Mouse (Mus musculus) left cerebral cortex, adult 11 months (tissue): ENCODE data around the gene Ecsit.

Source experiments
- DNase-seq: peaks from one replicate; pipeline ENCODE4 v3.0.0; 2022; ENCODE audit warnings: low spot score

Ecsit gene

DNA sequence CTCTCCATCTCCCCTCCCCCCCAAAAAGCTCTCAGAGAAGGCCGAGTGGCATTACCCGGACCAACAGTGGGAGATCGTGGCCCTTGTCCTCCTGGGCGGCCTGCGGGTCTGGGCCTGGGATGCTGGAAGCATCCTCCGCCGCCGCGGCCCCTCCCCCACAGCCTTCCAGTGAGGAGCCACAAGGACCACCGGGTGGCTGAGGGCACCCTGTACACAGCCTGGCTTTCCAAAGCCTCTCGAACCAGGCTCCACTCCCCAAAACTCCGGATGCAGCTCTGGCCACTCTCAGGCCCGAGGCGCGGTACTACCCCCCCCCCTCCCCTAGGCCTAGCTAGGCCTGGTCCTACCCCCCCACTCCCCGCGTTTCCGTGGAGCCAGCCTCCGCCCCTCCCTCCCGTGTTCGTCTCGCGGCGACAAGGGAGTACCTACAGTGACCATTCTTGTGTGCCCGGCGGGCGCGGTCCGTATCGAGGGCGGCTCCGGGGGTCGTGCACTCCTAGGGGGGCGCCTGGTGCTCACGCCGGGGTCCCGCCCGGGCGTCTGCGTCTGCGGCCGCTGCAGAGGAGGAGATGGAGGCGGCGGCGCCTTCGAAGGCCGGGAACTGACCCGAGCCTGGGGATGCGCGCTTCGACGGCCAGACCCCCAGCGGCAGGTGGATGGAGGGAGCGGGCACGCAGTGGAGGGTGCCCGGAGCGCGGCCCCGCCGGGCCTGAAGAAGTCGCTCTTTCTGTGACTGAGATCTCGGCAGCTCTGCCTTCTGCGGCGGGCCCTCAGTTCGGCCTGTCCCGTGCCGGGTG, 33.9 kb downstream of the Ecsit start:
- DNase-seq, result no peak

GRCm38 (mm10) chr9:22050351-22050889, 34.8 kb downstream of the Ecsit start:
- DNase-seq, result peak; percentile 71

DNA sequence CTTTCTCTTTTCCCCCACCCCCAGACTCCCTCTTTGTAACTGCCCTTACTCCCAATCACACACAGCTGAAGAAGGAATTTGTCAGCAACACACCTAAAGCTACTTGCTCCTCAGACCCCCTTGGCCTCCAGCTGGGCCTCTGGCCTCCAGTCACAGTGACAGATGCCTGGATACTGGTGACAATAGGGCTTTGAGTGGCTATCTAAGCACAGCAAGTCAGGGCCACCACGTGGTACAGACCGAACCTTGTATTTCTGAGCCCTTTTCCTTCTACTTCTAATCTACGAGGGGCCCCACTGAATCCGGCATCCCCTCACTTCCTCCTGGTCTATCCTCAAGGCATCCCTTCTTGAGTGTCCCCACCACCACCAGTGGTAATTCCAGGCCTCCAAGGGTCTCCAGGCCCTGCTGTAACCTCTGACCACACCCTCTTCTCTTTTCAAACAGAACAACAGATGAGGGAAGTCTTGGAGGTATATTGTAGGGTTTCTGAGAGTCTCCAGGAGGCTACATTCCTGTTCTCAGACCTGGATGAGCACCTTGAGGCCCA, 35.4 kb downstream of the Ecsit start:
- DNase-seq, result no peak

- DNase-seq, result no peak
Observed at GRCm38 (mm10) chr9:22049315-22049714, 35.9 kb downstream of the Ecsit start.

DNA sequence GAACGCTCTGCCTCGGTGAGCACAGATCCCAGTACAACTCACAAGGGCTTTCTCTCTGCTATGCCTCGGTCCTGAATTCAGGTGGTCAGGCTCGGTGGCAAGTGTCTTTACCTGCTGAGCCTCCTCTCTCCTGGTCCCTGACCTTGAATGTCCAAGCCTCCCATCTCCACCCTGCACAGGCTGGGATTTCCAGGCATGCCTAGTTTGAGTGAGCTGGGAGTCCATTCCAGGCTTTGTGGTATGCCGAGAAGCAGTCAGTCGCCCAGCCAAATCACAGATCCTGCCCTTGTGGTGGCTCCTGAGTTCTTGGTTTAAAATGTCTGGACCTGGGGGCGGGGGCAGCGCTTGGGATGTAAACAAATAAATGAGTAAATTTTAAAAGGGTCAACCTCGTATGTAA, 37.9 kb downstream of the Ecsit start:
- no peak for DNase-seq

DNA sequence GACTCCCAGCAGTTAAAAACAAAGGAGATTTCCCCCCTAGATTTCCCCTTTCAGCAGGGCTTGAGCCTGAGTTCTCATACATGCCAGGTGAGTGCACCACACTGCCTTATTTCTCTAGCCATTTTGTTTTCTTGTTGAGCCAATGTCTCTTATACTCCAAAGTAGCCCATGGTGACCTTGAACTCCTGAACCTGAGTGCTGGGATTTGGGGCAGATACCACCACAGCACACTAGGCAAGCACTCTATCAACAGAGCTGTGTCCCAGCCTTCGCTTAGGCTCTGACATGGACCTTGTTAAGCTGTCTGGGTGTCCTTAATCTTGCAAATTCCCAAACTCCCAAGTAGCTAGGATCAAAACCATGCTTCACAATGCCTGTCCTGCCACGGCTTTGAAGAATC, 43.4 kb downstream of the Ecsit start:
- no peak for DNase-seq

DNA sequence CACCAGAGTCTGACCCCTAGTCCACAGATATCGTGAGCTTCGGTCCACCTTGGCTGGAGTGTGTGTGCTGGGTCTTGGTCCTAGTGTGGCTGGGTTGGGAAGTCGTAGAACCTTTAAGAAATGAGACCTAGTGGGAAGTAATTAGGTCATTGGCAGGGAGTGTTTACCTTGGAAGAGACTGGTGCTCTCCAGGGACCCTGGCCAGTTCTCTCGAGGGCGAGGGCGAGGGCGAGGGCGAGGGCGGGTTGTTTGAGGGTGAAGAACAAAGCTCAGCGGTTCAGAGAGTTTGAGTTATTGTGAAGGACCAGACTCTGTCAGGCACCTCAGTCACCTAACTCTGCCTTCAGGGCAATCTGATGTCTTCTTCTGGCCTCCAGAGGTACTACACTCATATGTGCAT, 47.4 kb downstream of the Ecsit start:
- DNase-seq, result no peak

- no peak for DNase-seq
Observed at GRCm38 (mm10) chr9:22035300-22036044, 49.8 kb downstream of the Ecsit start.

DNA sequence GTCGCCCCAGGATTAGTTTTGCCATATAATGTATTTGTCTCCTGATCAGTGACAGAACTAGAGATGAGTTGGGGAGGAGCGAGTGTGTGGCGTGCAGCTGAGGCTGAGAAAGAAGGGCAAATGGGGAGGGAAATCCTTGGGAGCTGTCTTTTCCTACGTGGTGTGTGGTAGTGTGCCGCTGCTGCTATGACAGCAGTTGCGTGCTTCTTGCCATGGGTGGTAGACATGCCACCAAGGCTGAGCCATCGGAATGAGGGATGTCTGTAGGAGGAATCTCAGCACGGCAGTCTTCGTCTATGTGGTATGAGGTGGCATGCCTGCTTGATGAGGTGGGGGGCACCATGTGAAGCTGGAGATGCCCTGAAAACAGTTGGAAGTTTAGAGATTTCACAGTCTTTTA, 54.9 kb downstream of the Ecsit start:
- no peak for DNase-seq

- no peak for DNase-seq
Observed at GRCm38 (mm10) chr9:22028467-22028866, 56.8 kb downstream of the Ecsit start.

GRCm38 (mm10) chr9:22024592-22024991, 60.6 kb downstream of the Ecsit start:
- DNase-seq, result no peak
